Mouse (Mus musculus): ENCODE results near the gene Galnt9.

- TF ChIP-seq GATA1 (IDR thresholded peaks at IDR 0.05; ENCODE audit: borderline replicate concordance, low read length) (no peak), FLI1 (IDR thresholded peaks at IDR 0.05; ENCODE audit: low read length) (no peak)
These were observed 84.0 kb downstream of the Galnt9 start for GRCm38 (mm10) chr5:110628156-110628555.

Data from megakaryocyte, embryonic 14.5 days (primary cell).